19 mouse cellular contexts compared by ENCODE assay signal in genomic region chr3:138839656-138840055, GRCm38 (mm10).
DNase-seq lines count a peak whose midpoint lies in the region; ATAC-seq and TF ChIP-seq lines count a peak whose summit lies in the region.
"Had no signal": no experiment of that assay in that cellular context is flagged by ENCODE, and none has a peak within 500 bp of the region (broad histone marks: within the 10 kb centered on the region; RNA-seq: fewer than 3 reads in every experiment).

No protein-coding gene starts in this region.

- TF ChIP-seq EP300 in lung, postnatal 0 days (IDR thresholded peaks at IDR 0.05), result no peak

- intact Hi-C loops in gastrocnemius, postnatal 14 days (cut with DNase I; ENCODE audit: low total_unique reads), result no loop called here

- H3K9ac ChIP-seq in kidney, embryonic 15.5 days, result no peak overlapping the region
- H3K9ac ChIP-seq in lung, postnatal 0 days (replicated peaks; ENCODE audit: low read depth), result no peak overlapping the region
- no peak overlapping the region for H3K9ac ChIP-seq in intestine, embryonic 16.5 days (ENCODE audit: low read depth, low read length)
- no peak overlapping the region for H3K9ac ChIP-seq in heart, embryonic 12.5 days
- H3K9ac ChIP-seq: embryonic facial prominence, embryonic 13.5 days; hindbrain, embryonic 12.5 days had no signal

- 30% methylated on average over 6 of the region's 6 CpGs for WGBS in kidney, embryonic 15.5 days
- 39% methylated on average over 6 of the region's 6 CpGs for WGBS in lung, postnatal 0 days
- WGBS in intestine, embryonic 16.5 days, result 39% methylated on average over 6 of the region's 6 CpGs
- 77% methylated on average over 6 of the region's 6 CpGs for WGBS in heart, embryonic 12.5 days

- DNase-seq in kidney, postnatal 4 days, result no peak
- DNase-seq in lung, postnatal 0 days (ENCODE audit: low spot score), result peak; percentile 49
- DNase-seq in lung, postnatal 36 days, result no peak
- DNase-seq in yolk sac, embryonic 10.5 days (ENCODE audit: low spot score), result peak; percentile 64
- no peak for DNase-seq in gastrocnemius, postnatal 14 days
- DNase-seq: adrenal gland, postnatal 10 days; cerebellum, adult 11 months; cerebellum, adult 8-10 months; cerebellum, postnatal 14 days; heart, adult 18-20 months; heart, postnatal 36 days had no signal

- 0 out of 2 replicates have a peak overlapping the region, but pooled peaks have one; percentile 6 for H3K27ac ChIP-seq in kidney, embryonic 15.5 days
- no peak overlapping the region for H3K27ac ChIP-seq in lung, postnatal 0 days (ENCODE audit: low read length)
- H3K27ac ChIP-seq in intestine, embryonic 16.5 days (ENCODE audit: low read length), result no peak overlapping the region
- no peak overlapping the region for H3K27ac ChIP-seq in heart, embryonic 12.5 days (ENCODE audit: poor library complexity, severe bottlenecking)
- H3K27ac ChIP-seq: embryonic facial prominence, embryonic 13.5 days; hindbrain, embryonic 12.5 days had no signal

- no peaks in the 10 kb centered on the region for H3K36me3 ChIP-seq in kidney, embryonic 15.5 days
- no peaks in the 10 kb centered on the region for H3K36me3 ChIP-seq in lung, postnatal 0 days (ENCODE audit: insufficient read depth, low read length)
- no peaks in the 10 kb centered on the region for H3K36me3 ChIP-seq in intestine, embryonic 16.5 days (ENCODE audit: control insufficient read depth, insufficient read depth, low read length)
- no peaks in the 10 kb centered on the region for H3K36me3 ChIP-seq in heart, embryonic 12.5 days
- H3K36me3 ChIP-seq: embryonic facial prominence, embryonic 13.5 days; hindbrain, embryonic 12.5 days had no signal

- no peak for TF ChIP-seq CTCF in lung, postnatal 0 days (IDR thresholded peaks at IDR 0.05)

- no peak for ATAC-seq in kidney, embryonic 15.5 days (replicated peaks; ENCODE audit: low FRiP score)
- ATAC-seq in lung, postnatal 0 days, result peak; percentile 38
- ATAC-seq in intestine, embryonic 16.5 days, result peak; percentile 70
- no peak for ATAC-seq in heart, embryonic 12.5 days (ENCODE audit: insufficient number of reproducible peaks, low FRiP score)
- ATAC-seq: forebrain, embryonic 14.5 days; hindbrain, embryonic 16.5 days had no signal

- H3K4me1 ChIP-seq in kidney, embryonic 15.5 days, result peaks cover 24% of the 10 kb centered on the region
- H3K4me1 ChIP-seq in lung, postnatal 0 days (ENCODE audit: insufficient read depth, low read depth, low read length), result peaks cover 8% of the 10 kb centered on the region; the same call in 1 of the 2 replicates
- peaks cover 7% of the 10 kb centered on the region for H3K4me1 ChIP-seq in intestine, embryonic 16.5 days (ENCODE audit: control insufficient read depth, insufficient read depth, low read length)
- H3K4me1 ChIP-seq in heart, embryonic 12.5 days (replicated peaks), result no peaks in the 10 kb centered on the region

- H3K9me3 ChIP-seq in kidney, embryonic 15.5 days (replicated peaks), result no peaks in the 10 kb centered on the region
- no peaks in the 10 kb centered on the region for H3K9me3 ChIP-seq in lung, postnatal 0 days (ENCODE audit: low read length)
- no peaks in the 10 kb centered on the region for H3K9me3 ChIP-seq in intestine, embryonic 16.5 days (ENCODE audit: control insufficient read depth, low read length)
- H3K9me3 ChIP-seq in heart, embryonic 12.5 days (replicated peaks), result no peaks in the 10 kb centered on the region
- H3K9me3 ChIP-seq: embryonic facial prominence, embryonic 13.5 days; hindbrain, embryonic 12.5 days had no signal

- H3K27me3 ChIP-seq in kidney, embryonic 15.5 days, result no peaks in the 10 kb centered on the region
- no peaks in the 10 kb centered on the region for H3K27me3 ChIP-seq in lung, postnatal 0 days (replicated peaks; ENCODE audit: insufficient read depth, low read length)
- H3K27me3 ChIP-seq in intestine, embryonic 16.5 days (replicated peaks; ENCODE audit: control insufficient read depth, insufficient read depth, low read length), result no peaks in the 10 kb centered on the region
- H3K27me3 ChIP-seq in heart, embryonic 12.5 days (replicated peaks), result no peaks in the 10 kb centered on the region
- H3K27me3 ChIP-seq: embryonic facial prominence, embryonic 13.5 days; hindbrain, embryonic 12.5 days had no signal

- no peak overlapping the region for H3K4me3 ChIP-seq in kidney, embryonic 15.5 days (replicated peaks)
- no peak overlapping the region for H3K4me3 ChIP-seq in lung, postnatal 0 days (ENCODE audit: low read depth, low read length)
- no peak overlapping the region for H3K4me3 ChIP-seq in intestine, embryonic 16.5 days (ENCODE audit: low read length)
- H3K4me3 ChIP-seq in heart, embryonic 12.5 days, result no peak overlapping the region
- H3K4me3 ChIP-seq: embryonic facial prominence, embryonic 13.5 days; hindbrain, embryonic 12.5 days had no signal

- no peak overlapping the region for H3K4me2 ChIP-seq in kidney, embryonic 15.5 days
- no peak overlapping the region for H3K4me2 ChIP-seq in lung, postnatal 0 days (replicated peaks; ENCODE audit: low read depth, low read length)
- no peak overlapping the region for H3K4me2 ChIP-seq in intestine, embryonic 16.5 days (ENCODE audit: low read depth, low read length)
- H3K4me2 ChIP-seq in heart, embryonic 12.5 days, result no peak overlapping the region
- H3K4me2 ChIP-seq: embryonic facial prominence, embryonic 13.5 days; heart, embryonic 11.5 days; hindbrain, embryonic 12.5 days had no signal

Comparison
In these comparisons a context has a peak if more than half of its experiments do, and no peak if none do; other contexts are left out.
1. DNase-seq: peak in lung, postnatal 0 days (single experiment) and yolk sac, embryonic 10.5 days (single experiment); none in kidney, postnatal 4 days (0 of 2), lung, postnatal 36 days (single experiment) and gastrocnemius, postnatal 14 days (single experiment).
2. ATAC-seq: peak in lung, postnatal 0 days (single experiment) and intestine, embryonic 16.5 days (single experiment); none in kidney, embryonic 15.5 days (single experiment) and heart, embryonic 12.5 days (single experiment).